Mouse (Mus musculus): Measurements from ENCODE around the gene Notum. TPM values are rescaled to one million over a fixed set of nuclear protein-coding genes. Genes with fewer than 3 reads are reported as not detected.

Gene Notum
- polyA plus RNA-seq, 1 experiment from 2014 or later = 14.0 TPM

GRCm38 (mm10) chr11:120641869-120642268, 19.1 kb downstream of the Notum start:
- peaks cover 13% of the 10 kb centered on the region for H3K4me1 ChIP-seq (ENCODE audit: control insufficient read depth, insufficient read depth, low read length)
- H3K4me3 ChIP-seq (ENCODE audit: low read depth, low read length) = no peak overlapping the region
- H3K27ac ChIP-seq (ENCODE audit: low read length) = no peak overlapping the region
- no peaks in the 10 kb centered on the region for H3K27me3 ChIP-seq (ENCODE audit: control insufficient read depth, insufficient read depth, low read length)
- ATAC-seq (ENCODE audit: insufficient number of reproducible peaks, insufficient read depth, low FRiP score, low read depth) = no peak
- no peak overlapping the region; the same call in 1 of the 2 replicates for H3K4me2 ChIP-seq (replicated peaks; ENCODE audit: low read depth, low read length)
- H3K9ac ChIP-seq (replicated peaks; ENCODE audit: low read depth, low read length) = no peak overlapping the region
- 81% methylated on average over 8 of the region's 8 CpGs for WGBS
- H3K36me3 ChIP-seq (ENCODE audit: control insufficient read depth, insufficient read depth, low read length) = no peaks in the 10 kb centered on the region
- H3K9me3 ChIP-seq (ENCODE audit: control insufficient read depth, low read depth, low read length) = no peaks in the 10 kb centered on the region

DNA sequence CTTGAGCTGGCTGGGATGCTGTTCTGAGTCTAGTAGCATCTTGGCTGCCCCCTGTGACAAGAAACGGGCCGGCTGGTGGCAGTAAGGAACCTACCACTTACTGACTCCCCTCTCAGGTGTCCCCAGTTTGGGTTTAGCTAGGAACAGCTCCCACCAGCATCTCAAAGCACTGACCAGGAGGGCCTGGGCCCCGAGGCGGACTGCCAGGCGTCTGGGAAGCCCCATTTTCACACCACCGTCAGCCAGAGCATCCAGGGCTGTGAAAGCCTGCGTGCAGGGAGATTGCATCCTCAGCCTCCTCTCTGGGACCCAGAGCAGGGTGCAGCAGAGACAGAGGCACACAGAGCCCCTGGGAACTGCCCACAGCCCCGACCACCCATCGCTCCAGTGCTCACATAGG, 19.7 kb downstream of the Notum start:
- H3K36me3 ChIP-seq (ENCODE audit: control insufficient read depth, insufficient read depth, low read length) = no peaks in the 10 kb centered on the region
- H3K4me1 ChIP-seq (ENCODE audit: control insufficient read depth, insufficient read depth, low read length) = peaks cover 13% of the 10 kb centered on the region
- H3K9ac ChIP-seq (replicated peaks; ENCODE audit: low read depth, low read length) = no peak overlapping the region
- no peaks in the 10 kb centered on the region for H3K9me3 ChIP-seq (ENCODE audit: control insufficient read depth, low read depth, low read length)
- 58% methylated on average over 9 of the region's 9 CpGs for WGBS
- no peak for ATAC-seq (ENCODE audit: insufficient number of reproducible peaks, insufficient read depth, low FRiP score, low read depth)
- H3K4me2 ChIP-seq (replicated peaks; ENCODE audit: low read depth, low read length) = no peak overlapping the region
- H3K27ac ChIP-seq (ENCODE audit: low read length) = no peak overlapping the region
- no peaks in the 10 kb centered on the region for H3K27me3 ChIP-seq (ENCODE audit: control insufficient read depth, insufficient read depth, low read length)
- H3K4me3 ChIP-seq (ENCODE audit: low read depth, low read length) = no peak overlapping the region

GRCm38 (mm10) chr11:120634810-120635209, 26.2 kb downstream of the Notum start:
- peaks cover 27% of the 10 kb centered on the region for H3K4me1 ChIP-seq (ENCODE audit: control insufficient read depth, insufficient read depth, low read length)
- no peaks in the 10 kb centered on the region for H3K27me3 ChIP-seq (ENCODE audit: control insufficient read depth, insufficient read depth, low read length)
- 85% methylated on average over 5 of the region's 5 CpGs for WGBS
- no peak overlapping the region for H3K4me2 ChIP-seq (replicated peaks; ENCODE audit: low read depth, low read length)
- H3K36me3 ChIP-seq (ENCODE audit: control insufficient read depth, insufficient read depth, low read length) = no peaks in the 10 kb centered on the region
- H3K27ac ChIP-seq (ENCODE audit: low read length) = no peak overlapping the region
- no peaks in the 10 kb centered on the region for H3K9me3 ChIP-seq (ENCODE audit: control insufficient read depth, low read depth, low read length)
- no peak overlapping the region for H3K9ac ChIP-seq (replicated peaks; ENCODE audit: low read depth, low read length)
- H3K4me3 ChIP-seq (ENCODE audit: low read depth, low read length) = no peak overlapping the region
- ATAC-seq (ENCODE audit: insufficient number of reproducible peaks, insufficient read depth, low FRiP score, low read depth) = no peak

GRCm38 (mm10) chr11:120633520-120634343, 27.2 kb downstream of the Notum start, which contains the start of gene Mafg:
Gene Mafg, minus strand, starts transcription at chr11:120633600.
- ATAC-seq (ENCODE audit: insufficient number of reproducible peaks, insufficient read depth, low FRiP score, low read depth) = peak; percentile 85
- WGBS = 12% methylated on average over 58 of the region's 58 CpGs

GRCm38 (mm10) chr11:120632559-120633519, 28.1 kb downstream of the Notum start:
- peak overlapping the region; percentile 92 for H3K9ac ChIP-seq (replicated peaks; ENCODE audit: low read depth, low read length)
- H3K27me3 ChIP-seq (ENCODE audit: control insufficient read depth, insufficient read depth, low read length) = no peaks in the 10 kb centered on the region
- peaks cover 30% of the 10 kb centered on the region for H3K4me1 ChIP-seq (ENCODE audit: control insufficient read depth, insufficient read depth, low read length)
- peak overlapping the region; percentile 92 for H3K4me3 ChIP-seq (ENCODE audit: low read depth, low read length)
- peaks cover 10% of the 10 kb centered on the region; the same call in 1 of the 2 replicates for H3K36me3 ChIP-seq (ENCODE audit: control insufficient read depth, insufficient read depth, low read length)
- WGBS = under 1% methylated on average over 99 of the region's 116 CpGs
- H3K4me2 ChIP-seq (replicated peaks; ENCODE audit: low read depth, low read length) = peak overlapping the region; percentile 81
- peak overlapping the region; percentile 86 for H3K27ac ChIP-seq (ENCODE audit: low read length)
- H3K9me3 ChIP-seq (ENCODE audit: control insufficient read depth, low read depth, low read length) = no peaks in the 10 kb centered on the region
- peak; percentile 77 for ATAC-seq (ENCODE audit: insufficient number of reproducible peaks, insufficient read depth, low FRiP score, low read depth)

More at GRCm38 (mm10) chr11:120633520-120634343, 27.2 kb downstream of the Notum start, which contains the start of gene Mafg:
- Histone ChIP-seq H3K9me3 (ENCODE audit: control insufficient read depth, low read depth, low read length) (no peaks in the 10 kb centered on the region), H3K27ac (ENCODE audit: low read length) (peak within 1 kb of the TSS; percentile 86), H3K4me1 (ENCODE audit: control insufficient read depth, insufficient read depth, low read length) (peaks cover 30% of the 10 kb centered on the region), H3K36me3 (ENCODE audit: control insufficient read depth, insufficient read depth, low read length) (peaks cover 8% of the 10 kb centered on the region; the same call in 1 of the 2 replicates), H3K4me3 (ENCODE audit: low read depth, low read length) (peak within 1 kb of the TSS; percentile 92), H3K4me2 (replicated peaks; ENCODE audit: low read depth, low read length) (peak within 1 kb of the TSS; percentile 81), H3K27me3 (ENCODE audit: control insufficient read depth, insufficient read depth, low read length) (no peaks in the 10 kb centered on the region), H3K9ac (replicated peaks; ENCODE audit: low read depth, low read length) (peak within 1 kb of the TSS; percentile 92)

DNA sequence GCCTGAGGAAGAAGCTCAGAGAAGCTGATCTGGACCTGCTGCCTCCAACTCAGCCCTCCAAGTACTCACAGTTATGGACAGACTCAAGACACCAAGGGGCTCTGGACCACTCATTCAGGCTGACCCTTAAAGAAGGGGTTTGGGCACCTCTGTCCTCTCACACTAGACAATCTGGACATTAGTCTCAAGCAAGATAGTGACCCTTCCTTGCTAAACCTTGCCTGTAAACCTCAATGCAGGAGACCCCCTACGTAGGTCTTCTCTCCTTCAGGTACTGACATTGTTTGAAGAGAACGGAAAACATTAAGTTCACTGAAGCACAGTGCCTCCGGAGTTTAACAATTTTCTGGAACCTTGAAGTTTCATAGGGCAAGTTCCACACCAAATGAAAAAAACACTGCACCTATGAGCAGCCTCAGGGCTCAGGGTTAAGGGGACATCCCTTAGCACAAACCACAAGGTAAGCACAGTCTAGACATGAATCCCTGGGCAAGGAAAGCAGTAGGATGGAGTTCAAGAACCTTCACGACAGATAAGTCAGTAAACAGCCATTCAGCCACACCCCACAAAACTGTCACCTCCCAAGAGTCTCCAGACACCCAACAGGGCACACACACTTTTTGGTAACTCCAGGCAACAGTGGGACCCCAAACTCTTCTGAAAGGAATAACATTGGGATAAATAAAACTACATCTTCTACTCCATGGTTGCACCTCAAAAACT, 29.1 kb downstream of the Notum start:
- no peaks in the 10 kb centered on the region for H3K9me3 ChIP-seq (ENCODE audit: control insufficient read depth, low read depth, low read length)
- no peaks in the 10 kb centered on the region for H3K27me3 ChIP-seq (ENCODE audit: control insufficient read depth, insufficient read depth, low read length)
- H3K36me3 ChIP-seq (ENCODE audit: control insufficient read depth, insufficient read depth, low read length) = peaks cover 15% of the 10 kb centered on the region; the same call in 1 of the 2 replicates
- peak overlapping the region; percentile 92 for H3K9ac ChIP-seq (replicated peaks; ENCODE audit: low read depth, low read length)
- H3K4me2 ChIP-seq (replicated peaks; ENCODE audit: low read depth, low read length) = peak overlapping the region; percentile 81
- ATAC-seq (ENCODE audit: insufficient number of reproducible peaks, insufficient read depth, low FRiP score, low read depth) = no peak
- H3K27ac ChIP-seq (ENCODE audit: low read length) = peak overlapping the region; percentile 86
- peak overlapping the region; percentile 92 for H3K4me3 ChIP-seq (ENCODE audit: low read depth, low read length)
- whole genome bisulfite sequencing = 54% methylated on average over 4 of the region's 4 CpGs
- peaks cover 30% of the 10 kb centered on the region for H3K4me1 ChIP-seq (ENCODE audit: control insufficient read depth, insufficient read depth, low read length)

GRCm38 (mm10) chr11:120630881-120631725, 29.9 kb downstream of the Notum start:
- Histone ChIP-seq H3K27ac (ENCODE audit: low read length) (peak overlapping the region; percentile 83; the same call in 1 of the 2 replicates), H3K4me3 (ENCODE audit: low read depth, low read length) (peak overlapping the region; percentile 8; the same call in 1 of the 2 replicates), H3K27me3 (ENCODE audit: control insufficient read depth, insufficient read depth, low read length) (no peaks in the 10 kb centered on the region), H3K9ac (replicated peaks; ENCODE audit: low read depth, low read length) (no peak overlapping the region), H3K9me3 (ENCODE audit: control insufficient read depth, low read depth, low read length) (no peaks in the 10 kb centered on the region), H3K36me3 (ENCODE audit: control insufficient read depth, insufficient read depth, low read length) (peaks cover 18% of the 10 kb centered on the region), H3K4me1 (ENCODE audit: control insufficient read depth, insufficient read depth, low read length) (peaks cover 30% of the 10 kb centered on the region), H3K4me2 (replicated peaks; ENCODE audit: low read depth, low read length) (peak overlapping the region; percentile 81)
- WGBS = 24% methylated on average over 7 of the region's 7 CpGs
- no peak for ATAC-seq (ENCODE audit: insufficient number of reproducible peaks, insufficient read depth, low FRiP score, low read depth)
